Mouse (Mus musculus) heart, adult 9 months (tissue): ENCODE data around the gene Fes.

Experiments used
- DNase-seq, 2 experiments: peaks; one replicate each; pipeline ENCODE4 v3.0.0; 2022; ENCODE audit warnings: low spot score in 2 of 2

Gene Fes

DNA sequence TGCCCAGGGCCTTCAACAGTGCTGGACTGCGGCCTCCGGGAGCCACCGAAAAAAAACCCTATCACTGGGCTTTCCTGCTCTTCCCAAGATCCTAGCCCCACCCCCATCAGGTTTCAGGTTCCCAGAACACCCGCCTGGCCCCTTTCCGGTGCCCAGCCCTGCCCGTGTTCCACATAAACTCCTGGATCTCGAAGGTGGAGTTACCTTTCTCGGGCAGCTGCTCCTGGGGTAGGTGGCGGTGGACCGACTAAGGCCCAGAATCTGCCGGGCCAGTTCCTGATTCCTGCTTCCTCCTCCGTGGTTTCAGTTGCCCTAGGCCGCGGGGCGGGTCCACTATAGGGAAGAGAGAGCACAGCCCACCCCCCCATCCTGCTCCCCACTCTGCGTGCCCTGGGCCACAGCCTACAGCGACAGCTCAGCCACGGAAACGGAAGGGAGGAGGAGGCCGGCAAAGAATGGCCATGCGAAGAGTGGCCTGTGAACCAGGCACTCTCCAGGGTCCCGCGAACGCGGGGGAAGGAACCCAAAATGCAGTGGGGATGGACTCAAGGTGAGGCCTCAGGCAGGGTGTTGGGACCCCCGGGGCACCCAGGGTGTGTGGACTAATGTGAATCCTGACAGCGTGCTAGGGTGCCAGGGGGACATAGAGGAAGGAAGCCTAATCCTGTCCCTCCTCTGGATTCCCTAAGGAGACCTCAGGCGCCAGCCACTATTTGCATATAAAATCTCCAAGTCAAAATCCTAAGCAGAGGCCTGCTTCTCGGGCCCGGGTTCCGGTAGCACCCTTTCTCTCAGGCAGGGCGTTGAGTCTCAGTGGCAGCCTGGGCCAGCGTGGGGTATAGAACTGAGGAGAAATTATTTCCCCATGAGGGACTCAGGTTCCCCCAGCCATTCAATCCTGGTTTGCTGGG is at the start of gene Fes:
TSS of gene Fes (minus strand) at position 314 of the 911 bp plus-strand sequence.
- DNase-seq = peak; percentile 78 to 89

DNA sequence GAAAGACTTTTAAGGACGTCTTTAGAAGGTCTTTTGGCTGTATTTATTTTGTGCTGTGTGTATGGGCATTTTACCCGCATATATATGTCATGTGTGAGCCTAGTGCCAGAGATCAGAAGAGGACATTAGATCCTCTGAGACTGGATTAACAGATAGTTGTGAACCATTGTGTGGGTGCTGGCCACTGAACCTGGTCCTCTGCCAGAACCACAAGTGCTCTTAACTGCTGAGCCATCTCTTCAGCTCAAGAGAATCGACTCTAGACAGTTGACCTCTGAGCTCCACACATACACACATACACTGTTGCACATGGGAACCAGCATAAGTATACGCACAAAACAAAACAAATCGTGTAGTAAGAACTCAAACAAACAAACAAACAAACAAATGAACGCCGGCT is 48.8 kb upstream of the Fes start:
- DNase-seq = no peak

DNA sequence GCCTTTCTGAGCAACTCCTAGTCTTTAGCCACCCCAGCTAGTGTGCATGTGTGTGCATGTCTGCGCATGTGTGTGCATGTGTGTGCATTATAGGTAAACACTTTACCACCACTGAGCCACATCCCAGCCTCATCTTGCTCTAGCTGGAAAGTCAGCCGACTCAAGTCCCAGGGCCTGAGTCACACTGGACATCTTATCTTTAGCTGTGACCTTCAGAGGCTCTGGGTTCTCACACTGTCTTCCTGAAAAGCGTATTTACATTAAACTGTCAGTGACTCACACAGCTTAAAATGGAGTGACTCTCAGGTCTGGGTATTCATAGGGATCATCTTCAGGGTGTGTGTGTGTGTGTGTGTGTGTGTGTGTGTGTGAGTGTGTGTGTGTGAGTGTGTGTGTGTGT is 47.8 kb upstream of the Fes start:
- DNase-seq = no peak

DNA sequence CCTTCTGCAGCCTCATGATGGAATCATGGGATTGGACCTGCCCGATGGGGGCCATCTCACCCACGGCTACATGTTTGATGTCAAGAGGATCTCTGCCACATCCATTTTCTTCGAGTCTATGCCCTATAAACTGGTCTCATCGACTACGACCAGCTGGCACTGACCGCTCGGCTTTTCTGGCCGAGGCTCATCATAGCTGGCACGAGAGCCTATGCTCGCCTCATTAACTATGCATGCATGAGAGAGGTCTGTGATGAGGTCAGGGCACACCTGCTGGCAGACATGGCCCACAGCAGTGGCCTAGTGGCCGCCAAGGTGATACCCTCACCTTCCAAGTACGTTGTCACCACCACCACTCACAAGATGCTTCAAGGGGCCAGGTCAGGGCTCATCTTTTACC is 41.9 kb upstream of the Fes start:
- no peak for DNase-seq

DNA sequence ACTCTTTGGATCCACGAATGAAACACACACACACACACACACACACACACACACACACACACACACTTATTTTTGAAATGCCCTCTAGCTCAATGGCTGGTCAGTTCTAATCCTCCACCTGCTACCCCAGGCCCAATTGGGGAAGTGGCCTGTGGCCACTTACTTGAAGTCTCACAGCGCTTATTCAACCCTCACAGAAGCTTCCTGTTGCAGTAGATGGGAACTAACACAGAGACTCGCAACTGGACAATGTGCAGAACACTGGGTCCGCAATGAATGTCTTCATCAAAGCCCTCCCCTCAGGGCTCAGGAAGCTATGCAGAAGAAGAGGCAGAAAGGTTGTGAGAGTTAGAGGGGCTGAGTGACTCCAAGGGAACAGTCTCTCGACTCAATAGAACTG is 40.0 kb upstream of the Fes start:
- DNase-seq = no peak

DNA sequence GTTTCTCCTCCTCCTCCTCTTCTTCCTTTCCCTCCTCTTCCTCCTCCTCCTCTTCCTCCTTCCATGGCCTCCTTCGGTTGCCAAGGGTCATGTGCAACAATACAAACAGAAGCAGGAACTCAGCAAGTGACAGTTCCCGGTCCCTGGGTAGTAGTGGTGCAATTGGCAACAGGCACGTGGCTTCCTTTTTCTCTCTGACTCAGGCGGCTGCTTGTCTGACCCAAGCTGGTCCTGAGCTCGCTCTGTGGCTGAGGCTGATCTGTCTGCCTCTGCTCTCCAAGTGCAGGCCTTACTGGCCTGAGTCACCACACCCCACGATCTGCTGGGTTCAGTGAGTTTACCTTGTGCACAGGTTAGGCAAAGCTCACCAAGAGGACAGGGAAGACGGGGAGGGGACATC is 38.6 kb upstream of the Fes start:
- peak in 1 of 2 experiments; percentile 30 for DNase-seq

DNA sequence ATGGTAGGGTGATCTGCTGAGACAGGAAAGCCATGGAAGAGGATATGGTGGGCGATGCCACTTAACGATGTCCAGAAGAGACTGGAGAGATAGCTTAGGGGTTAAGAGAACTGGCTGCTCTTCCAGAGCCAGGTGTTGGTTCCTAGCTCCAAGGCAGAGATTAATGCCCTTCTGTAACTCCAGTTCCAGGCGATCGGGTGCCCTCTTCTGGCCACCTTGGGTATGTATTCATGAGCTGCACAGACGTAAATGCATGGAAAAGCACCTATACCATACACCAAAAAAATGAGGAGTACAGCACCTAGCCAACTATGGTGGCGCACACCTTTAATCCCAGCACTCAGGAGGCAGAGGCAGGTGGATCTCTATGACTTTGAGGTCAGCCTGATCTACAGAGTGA is 37.0 kb upstream of the Fes start:
- no peak for DNase-seq

DNA sequence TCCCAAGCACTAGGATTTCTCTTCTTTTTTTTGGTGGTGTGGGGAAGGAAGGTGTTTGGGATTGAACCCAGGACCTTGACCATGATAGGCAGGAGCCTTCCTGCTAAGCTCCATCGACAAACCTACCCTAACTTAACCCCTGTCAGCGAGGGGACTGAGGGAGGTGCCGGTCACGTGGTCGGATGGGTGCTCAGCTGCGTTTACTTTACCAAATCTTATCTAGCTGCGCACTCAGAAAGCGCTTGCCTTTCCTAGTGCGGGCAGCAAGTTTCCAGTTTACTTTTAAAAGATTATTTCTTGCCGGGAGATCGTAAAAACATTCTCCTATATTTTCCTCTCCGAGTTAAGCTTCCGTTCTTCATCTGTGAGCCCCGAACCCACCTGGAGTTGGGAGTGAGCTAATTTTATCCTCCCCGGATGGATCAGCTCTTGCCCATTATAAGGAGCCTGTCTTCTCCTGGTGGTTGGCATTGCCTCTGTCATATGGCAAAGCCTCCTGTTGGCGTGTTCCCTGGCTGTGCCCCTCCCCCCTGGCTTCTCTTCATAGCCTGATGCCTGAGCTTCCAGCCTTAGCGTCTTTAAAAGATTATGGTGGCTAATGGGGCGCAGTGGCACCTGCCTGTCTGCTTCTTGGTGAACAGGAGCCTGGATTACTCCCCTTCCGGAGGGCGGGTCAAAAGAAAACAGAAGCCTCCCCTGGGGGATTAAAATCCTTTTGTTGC is 35.2 kb upstream of the Fes start:
- peak in 1 of 2 experiments; percentile 58 for DNase-seq

DNA sequence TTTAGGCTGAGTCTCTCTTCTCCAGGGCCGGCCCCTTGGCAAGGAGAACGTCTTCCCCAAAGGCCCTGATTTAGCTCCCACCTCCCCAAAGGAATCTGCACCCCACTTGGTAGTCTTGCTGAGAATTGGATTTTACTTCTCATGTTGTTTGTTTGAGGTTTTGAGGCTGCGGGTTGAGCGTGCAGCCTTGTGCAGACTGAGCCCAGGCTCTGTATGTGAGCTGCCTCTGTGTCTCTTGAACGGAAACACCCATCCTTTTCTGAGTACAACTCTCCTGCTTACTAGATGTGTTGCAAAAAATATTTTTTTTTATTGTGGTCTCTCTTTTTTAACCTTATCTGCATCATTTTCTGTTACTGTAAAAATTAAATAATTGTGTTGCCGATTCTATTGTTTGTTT is 33.8 kb upstream of the Fes start:
- no peak for DNase-seq

DNA sequence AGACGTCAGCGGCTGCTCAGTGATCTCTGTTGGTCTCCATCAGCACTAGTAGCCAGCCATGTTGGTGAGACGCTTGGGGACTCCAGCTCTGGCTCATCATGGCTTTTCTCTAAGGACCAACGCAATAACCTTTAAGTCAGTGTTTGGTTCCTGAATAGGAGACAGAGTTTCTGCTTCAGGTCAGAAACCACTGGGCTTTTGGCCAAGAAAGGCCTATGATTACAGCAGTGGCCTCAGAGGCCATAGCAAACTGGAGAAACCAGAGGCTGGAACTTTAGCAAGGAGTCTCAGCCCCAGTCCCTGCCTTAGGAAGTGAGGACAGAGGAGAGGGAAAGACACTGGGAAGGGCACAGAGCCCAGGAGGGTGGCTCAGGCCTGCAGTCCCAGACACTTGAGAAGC is 32.8 kb upstream of the Fes start:
- no peak for DNase-seq

DNA sequence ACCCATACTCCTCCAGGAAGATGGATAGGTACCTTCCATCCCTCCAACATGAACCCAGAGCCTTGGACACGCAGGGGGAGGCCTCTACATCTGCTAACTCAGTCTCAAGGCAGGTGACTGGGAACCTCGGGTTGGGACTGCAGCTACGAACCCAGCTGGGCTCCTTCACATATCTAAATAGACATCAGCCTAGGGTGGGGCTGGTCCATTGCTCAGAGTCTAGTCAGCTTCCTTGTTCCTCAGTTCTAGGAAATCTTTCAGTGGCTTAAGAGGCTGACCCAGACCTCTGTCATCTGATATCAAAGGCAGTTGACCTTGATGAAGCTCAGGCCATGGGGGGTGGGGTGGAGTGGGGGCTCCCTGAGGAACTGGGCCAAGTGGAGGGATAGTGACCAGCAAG is 31.5 kb upstream of the Fes start:
- no peak for DNase-seq

DNA sequence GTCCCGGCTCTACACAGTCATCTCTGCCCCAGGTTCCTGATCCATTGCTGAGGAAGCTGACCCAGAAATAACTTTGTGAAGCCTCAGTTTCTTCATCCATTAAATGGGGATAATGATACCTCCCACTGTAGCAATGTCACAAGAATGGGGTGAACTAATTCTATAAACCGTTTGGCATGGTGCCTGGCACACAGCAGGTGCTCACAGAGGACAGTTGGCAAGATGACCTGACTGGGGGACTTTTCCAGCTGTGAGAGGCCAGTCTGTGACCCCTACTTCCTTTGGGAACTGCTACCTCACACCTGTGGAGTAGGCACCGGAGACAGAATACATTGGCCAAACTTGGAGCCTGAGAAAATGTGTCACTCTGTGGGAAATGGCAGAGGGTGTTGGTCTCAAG is 30.3 kb upstream of the Fes start:
- DNase-seq = no peak

DNA sequence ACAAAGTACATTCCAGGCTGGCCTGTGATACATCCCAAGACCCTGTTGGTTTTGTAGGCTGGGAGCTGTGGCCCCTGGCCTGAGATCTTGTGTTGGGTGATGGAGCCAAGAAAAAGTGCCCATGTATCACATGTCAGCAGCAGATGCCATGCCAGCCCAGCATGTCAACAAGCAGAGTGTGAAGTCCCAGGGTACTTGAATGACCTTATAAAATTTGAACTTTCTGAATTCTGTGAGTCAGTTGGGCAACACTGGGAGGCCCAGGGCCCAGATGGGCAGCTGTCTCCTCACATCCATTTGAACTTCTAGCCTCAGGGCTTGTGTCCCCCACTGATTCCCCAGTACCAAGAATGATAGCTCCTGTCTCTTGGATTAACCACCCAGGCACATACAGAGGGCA is 29.9 kb upstream of the Fes start:
- no peak for DNase-seq

DNA sequence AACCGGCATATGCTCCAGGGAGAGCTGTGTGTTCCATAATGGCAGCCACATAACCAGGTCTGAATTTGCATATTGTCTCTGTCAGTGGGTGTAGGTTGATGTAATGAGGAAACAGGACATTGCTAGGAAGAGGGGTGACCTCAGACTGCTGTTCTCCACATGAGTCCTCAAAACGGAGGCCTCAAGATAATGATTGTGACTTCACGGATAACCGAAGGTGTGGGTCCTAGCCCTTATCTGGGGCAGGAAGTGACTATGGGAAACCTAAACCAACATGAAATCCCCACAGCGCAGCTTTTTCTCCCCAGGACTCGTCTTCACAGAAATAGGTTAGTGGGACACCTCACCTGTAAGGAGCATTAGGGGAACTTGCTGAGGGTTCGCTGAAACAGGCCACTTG is 29.2 kb upstream of the Fes start:
- no peak for DNase-seq

DNA sequence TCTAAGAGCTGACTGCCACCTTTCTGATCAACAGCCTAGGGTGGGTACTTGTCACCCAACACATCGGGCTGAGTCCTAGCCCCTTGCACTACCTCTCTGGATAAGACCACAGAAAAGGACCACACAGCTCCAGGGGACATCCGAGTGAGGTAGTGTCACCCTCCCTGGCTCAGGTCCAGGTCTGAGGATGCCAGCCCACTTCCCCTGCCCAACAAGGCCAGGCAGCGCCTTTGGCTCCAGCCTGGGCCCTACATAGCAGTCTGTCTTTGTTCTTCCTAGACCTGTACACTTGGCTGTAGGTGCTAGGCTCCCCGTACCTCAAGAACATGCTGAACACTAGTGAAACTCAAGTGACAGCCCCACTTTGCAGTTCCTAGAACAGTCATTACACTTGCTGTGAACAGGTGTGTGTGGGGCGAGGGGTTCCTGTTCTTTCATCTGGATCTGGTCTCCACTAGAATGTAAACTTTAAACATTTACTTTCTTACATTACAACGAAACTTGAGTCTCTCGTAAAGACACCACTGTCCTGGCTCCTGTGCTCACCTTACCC is 26.6 kb upstream of the Fes start:
- no peak for DNase-seq

DNA sequence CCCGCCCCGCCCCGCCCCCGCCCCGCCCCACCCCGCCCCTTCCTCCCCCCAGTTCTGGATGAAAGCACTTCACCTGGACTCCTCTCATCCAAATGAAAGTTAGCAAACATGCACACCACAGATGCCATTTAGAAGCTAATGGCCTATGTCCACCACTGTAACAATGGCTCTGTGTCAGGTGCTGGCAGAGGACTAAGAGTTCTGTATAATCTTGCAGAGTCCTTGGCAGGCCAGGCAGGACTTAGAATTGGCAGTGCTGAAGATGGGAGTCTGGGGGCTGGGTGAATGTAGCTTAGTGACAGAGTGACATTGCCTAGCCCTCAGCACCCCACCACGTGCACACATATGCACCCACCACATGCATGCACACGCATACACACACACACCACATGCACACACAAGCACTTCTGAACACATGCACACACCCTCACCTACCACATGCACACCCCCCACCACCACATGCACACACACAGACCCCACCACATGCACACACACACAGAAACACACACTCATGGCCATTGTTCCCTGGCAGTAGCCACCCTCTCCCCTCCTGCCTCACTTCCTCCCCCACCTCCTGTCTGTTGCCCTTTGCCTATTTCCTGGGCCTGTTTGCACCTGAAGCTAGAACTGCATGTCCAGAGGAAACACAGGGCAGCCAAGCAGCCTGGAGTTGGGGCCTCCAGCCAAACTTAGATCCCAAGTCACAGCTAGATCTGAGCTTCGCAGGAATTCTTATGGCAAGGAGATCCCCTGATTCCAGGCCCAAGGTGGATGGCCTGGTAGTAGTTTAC is 26.0 kb upstream of the Fes start:
- no peak for DNase-seq

DNA sequence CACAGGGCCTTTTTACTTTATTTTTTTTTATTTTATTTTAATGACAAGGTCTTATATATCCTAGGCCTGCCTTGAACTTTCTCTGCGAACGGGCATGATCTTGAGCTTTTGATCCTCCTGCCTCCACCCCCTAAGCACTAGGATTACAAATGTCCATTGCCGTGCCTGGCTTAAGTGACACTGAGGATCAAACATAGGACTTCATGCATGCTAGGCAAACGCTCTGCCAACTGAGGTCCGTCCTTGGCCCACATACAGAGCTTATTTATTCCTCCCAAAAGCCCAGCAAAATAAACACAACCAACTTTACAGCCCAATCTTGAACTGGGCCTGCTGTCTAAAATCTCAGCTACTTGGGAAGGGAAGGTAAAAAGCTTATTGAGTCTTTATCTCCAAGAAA is 25.0 kb upstream of the Fes start:
- DNase-seq = no peak

DNA sequence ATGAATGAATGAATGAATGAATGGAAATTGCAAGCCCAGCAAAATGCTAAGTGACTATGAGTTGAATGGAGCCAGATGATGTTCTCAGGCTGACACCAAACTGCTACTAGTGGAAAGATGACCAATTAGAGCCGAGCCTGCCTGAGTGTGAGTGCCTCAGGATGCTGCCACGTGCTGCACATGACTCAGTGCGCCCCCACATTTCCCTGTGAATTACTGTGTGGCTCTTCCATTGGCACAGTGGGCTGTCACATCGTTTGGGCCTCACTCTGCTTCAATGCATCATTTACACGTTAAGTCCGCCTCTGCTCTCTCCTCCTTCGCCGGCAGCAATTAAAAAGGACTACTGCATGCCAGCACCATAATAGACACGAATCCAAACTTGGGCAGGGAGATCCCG is 24.5 kb upstream of the Fes start:
- DNase-seq = no peak

DNA sequence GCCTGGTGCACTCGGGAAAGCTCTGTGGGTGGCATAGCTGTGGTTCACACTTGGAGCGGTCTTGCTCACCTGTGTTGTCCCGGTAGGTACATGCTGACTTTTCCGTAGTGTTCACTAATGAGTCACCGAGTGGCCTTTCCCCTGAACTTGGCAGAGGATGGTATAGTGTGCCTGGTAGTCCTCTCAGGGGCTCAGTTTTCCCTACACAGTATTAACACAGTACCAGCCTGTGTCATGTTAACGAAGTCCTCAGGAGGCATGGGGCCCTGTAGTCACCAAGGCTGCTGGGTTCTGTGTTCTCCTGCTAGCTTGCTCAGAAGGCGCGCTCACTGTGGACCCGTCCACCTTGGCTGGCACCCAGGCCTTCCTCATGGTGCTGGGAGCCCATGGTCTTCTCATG is 22.6 kb upstream of the Fes start:
- DNase-seq = no peak

DNA sequence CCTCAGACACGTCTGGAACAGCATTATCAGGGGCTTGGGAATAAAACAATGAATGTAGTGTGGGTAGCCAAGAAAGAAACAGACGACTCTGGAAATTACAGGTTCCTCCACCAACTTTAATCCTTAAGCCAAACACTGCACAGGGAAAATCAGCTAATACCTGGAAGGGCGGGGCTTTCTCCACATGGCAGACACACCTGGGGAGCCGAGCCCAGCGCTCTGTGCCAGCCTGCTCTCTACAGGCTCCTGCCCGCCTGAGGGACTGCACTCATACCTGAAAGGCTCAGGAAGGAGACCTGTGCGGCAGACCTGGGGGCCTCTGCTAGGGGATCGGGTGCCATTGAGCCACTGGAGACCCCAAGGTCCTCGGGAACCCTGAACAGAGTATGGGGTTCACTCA is 20.0 kb upstream of the Fes start:
- DNase-seq = no peak

DNA sequence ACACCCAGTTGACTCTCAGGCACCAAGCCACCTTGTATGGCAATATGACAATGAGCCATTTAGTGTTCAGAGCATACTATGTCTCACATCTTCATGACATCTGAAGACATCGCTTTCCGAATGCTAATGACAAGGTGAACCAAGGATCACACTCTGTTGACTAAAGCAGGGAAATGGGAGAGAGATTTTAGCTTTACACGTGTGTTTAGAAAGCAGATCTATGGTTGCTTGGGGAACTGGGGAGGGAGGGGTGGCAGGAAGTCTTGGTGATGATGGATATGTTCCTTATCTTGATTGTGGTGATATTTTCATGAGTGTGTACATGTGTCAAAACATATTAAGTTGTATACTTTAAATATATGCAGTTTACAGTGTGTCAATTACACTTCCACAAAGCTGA is 18.4 kb upstream of the Fes start:
- no peak for DNase-seq

DNA sequence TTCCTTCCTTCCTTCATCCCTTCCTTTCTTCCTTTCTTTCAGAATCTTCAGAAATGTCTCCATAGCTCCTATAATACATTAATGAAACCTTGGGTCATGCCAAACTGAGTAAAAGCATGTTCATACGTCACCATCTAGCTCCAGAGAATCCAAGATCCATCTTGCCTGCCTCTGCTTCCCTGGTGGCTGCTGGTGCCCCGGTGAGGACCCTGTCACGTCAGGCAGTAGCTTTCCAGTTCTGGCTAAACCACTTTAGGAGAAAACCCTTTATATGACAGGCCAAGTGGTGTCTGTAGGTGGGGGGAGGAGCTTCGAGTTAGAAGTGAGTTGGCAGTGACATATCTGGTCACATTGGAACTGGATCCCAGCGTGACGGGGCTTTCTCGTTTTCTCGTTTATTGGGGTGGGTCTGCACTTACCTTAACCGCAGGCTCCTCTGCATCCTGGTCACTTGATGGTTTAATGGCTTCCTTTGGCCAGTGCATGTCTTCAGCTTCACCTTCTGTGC is 17.5 kb upstream of the Fes start, which contains the start of gene Furin:
TSS of gene Furin (minus strand) at position 249 of the 508 bp plus-strand sequence.
- no peak for DNase-seq
